Mouse (Mus musculus) lung, postnatal 36 days (tissue): ENCODE data around the gene Atrip.

Experiments
- DNase-seq: peaks from one replicate; pipeline ENCODE4 v3.0.0; 2022; ENCODE audit warnings: mixed read lengths

The Atrip gene

GRCm38 (mm10) chr9:109073661-109074573 lies at the start of gene Atrip:
Atrip (minus strand) TSS chr9:109074124.
- peak; percentile 94 for DNase-seq

GRCm38 (mm10) chr9:109123266-109123665 lies 49.3 kb upstream of the Atrip start:
- peak; percentile 45 for DNase-seq

- peak; percentile 61 for DNase-seq
Observed at GRCm38 (mm10) chr9:109122553-109123085, 48.7 kb upstream of the Atrip start.

GRCm38 (mm10) chr9:109120956-109121355 lies 47.0 kb upstream of the Atrip start:
- no peak for DNase-seq

GRCm38 (mm10) chr9:109119571-109119970 lies 45.6 kb upstream of the Atrip start:
- DNase-seq = no peak

GRCm38 (mm10) chr9:109118106-109118505 lies 44.2 kb upstream of the Atrip start:
- peak; percentile 77 for DNase-seq

GRCm38 (mm10) chr9:109116205-109116604 lies 42.3 kb upstream of the Atrip start:
- DNase-seq = no peak

GRCm38 (mm10) chr9:109114871-109115270 lies 40.9 kb upstream of the Atrip start:
- DNase-seq = no peak

GRCm38 (mm10) chr9:109114276-109114675 lies 40.4 kb upstream of the Atrip start:
- DNase-seq = no peak

- DNase-seq = no peak
Observed at GRCm38 (mm10) chr9:109113331-109113730, 39.4 kb upstream of the Atrip start.

- DNase-seq = no peak
Observed at GRCm38 (mm10) chr9:109111591-109111990, 37.7 kb upstream of the Atrip start.

GRCm38 (mm10) chr9:109111101-109111500 lies 37.2 kb upstream of the Atrip start:
- DNase-seq = no peak

GRCm38 (mm10) chr9:109110240-109110639 lies 36.3 kb upstream of the Atrip start:
- DNase-seq = no peak

GRCm38 (mm10) chr9:109107341-109107740 lies 33.4 kb upstream of the Atrip start:
- DNase-seq = no peak

GRCm38 (mm10) chr9:109105648-109106047 lies 31.7 kb upstream of the Atrip start:
- no peak for DNase-seq

- DNase-seq = peak; percentile 58
Observed at GRCm38 (mm10) chr9:109105011-109105410, 31.1 kb upstream of the Atrip start.

- no peak for DNase-seq
Observed at GRCm38 (mm10) chr9:109104083-109104482, 30.2 kb upstream of the Atrip start.

GRCm38 (mm10) chr9:109103250-109103649 lies 29.3 kb upstream of the Atrip start:
- DNase-seq = peak; percentile 47

- DNase-seq = no peak
Observed at GRCm38 (mm10) chr9:109102541-109102940, 28.6 kb upstream of the Atrip start.

GRCm38 (mm10) chr9:109101933-109102445 lies 28.1 kb upstream of the Atrip start:
- DNase-seq = no peak

GRCm38 (mm10) chr9:109100307-109100928 lies 26.5 kb upstream of the Atrip start:
- no peak for DNase-seq

- DNase-seq = peak; percentile 85
Observed at GRCm38 (mm10) chr9:109098969-109099368, 25.0 kb upstream of the Atrip start.

GRCm38 (mm10) chr9:109098366-109098765 lies 24.4 kb upstream of the Atrip start:
- no peak for DNase-seq

GRCm38 (mm10) chr9:109097831-109098230 lies 23.9 kb upstream of the Atrip start:
- DNase-seq = no peak
